Mouse (Mus musculus) ES-E14 (cell line): ENCODE measurements around the gene Gtpbp4. TPM values are rescaled to one million over a fixed set of nuclear protein-coding genes. Genes with fewer than 3 reads are reported as not detected.

ENCODE experiments used
- DNase-seq: peaks from one replicate; pipeline ENCODE4 v3.0.0-alpha.2; 2013; ENCODE audit warnings: low read depth, low spot score
- H3K27ac ChIP-seq: 2 replicates; pipeline ENCODE4 v1.5.1; 2012; ENCODE audit warnings: low read depth, mild to moderate bottlenecking, low read length, moderate library complexity, mixed read lengths; ENCODE audit not compliant: poor library complexity, insufficient read depth, severe bottlenecking
- H3K36me3 ChIP-seq: 2 replicates; pipeline ENCODE4 v1.6.1; 2012; ENCODE audit warnings: mild to moderate bottlenecking, low read length, moderate library complexity, mixed read lengths; ENCODE audit not compliant: control insufficient read depth, poor library complexity, insufficient read depth, severe bottlenecking
- H3K4me1 ChIP-seq, 2 experiments: fragments of 150-350 bp in 1 of 2; sonication (generic) in 1 of 2; 2 replicates each; pipeline ENCODE4 v1.6.1; 2012; ENCODE audit warnings: low read length in 2 of 2, mild to moderate bottlenecking in 1 of 2, mixed read lengths in 1 of 2; ENCODE audit not compliant: control insufficient read depth in 2 of 2, insufficient read depth in 2 of 2, poor library complexity in 1 of 2
- H3K4me3 ChIP-seq, 2 experiments: fragments of 150-350 bp in 1 of 2; sonication (generic) in 1 of 2; 2 replicates each; pipeline ENCODE4 v1.5.1; 2012; ENCODE audit warnings: low read length in 2 of 2, low read depth in 1 of 2, mild to moderate bottlenecking in 1 of 2, mixed read lengths in 1 of 2; ENCODE audit not compliant: insufficient read depth in 1 of 2, poor library complexity in 1 of 2, severe bottlenecking in 1 of 2
- H3K9ac ChIP-seq: 2 replicates; pipeline ENCODE4 v1.6.1; 2012; ENCODE audit warnings: low read depth, mild to moderate bottlenecking, low read length, mixed read lengths; ENCODE audit not compliant: poor library complexity, insufficient read depth, severe bottlenecking
- H3K9me3 ChIP-seq: fragments of 150-350 bp; sonication (generic); 2 replicates; pipeline ENCODE4 v1.6.1; 2012; ENCODE audit warnings: low read depth, mild to moderate bottlenecking, low read length; ENCODE audit not compliant: control insufficient read depth, insufficient read depth
- CHD2 ChIP-seq: IDR thresholded peaks from 2 replicates; pipeline ENCODE4 v1.6.1; 2014; ENCODE audit warnings: mild to moderate bottlenecking, low read depth, low read length, inconsistent platforms
- HCFC1 ChIP-seq: IDR thresholded peaks from 2 replicates; pipeline ENCODE4 v1.6.1; 2012; ENCODE audit warnings: low read length, inconsistent platforms, borderline replicate concordance; ENCODE audit not compliant: insufficient read depth
- MAFK ChIP-seq: IDR thresholded peaks from 2 replicates; pipeline ENCODE4 v1.6.1; 2014; ENCODE audit warnings: mild to moderate bottlenecking, low read depth, low read length, inconsistent platforms; ENCODE audit not compliant: insufficient read depth
- ZC3H11A ChIP-seq: IDR thresholded peaks from 2 replicates; pipeline ENCODE4 v1.6.1; 2012; ENCODE audit warnings: low read depth, mild to moderate bottlenecking, inconsistent platforms, low read length, borderline replicate concordance
- ZNF384 ChIP-seq: IDR thresholded peaks from 2 replicates; pipeline ENCODE4 v1.6.1; 2012; ENCODE audit warnings: low read depth, low read length, inconsistent platforms
- in situ Hi-C, 2 experiments: fragments of 600-800 bp; cut with MboI; formaldehyde crosslinking; loops; one replicate each; pipeline ENCODE4 v1.15.1; 2025; ENCODE audit warnings: low sequenced_read_pairs in 2 of 2, inconsistent platforms in 1 of 2; ENCODE audit not compliant: unreplicated experiment in 2 of 2
- total RNA-seq: library from RNA; depleted of rRNA; stranded (reverse); fragments of 300-350 nt; gene quantifications from 2 replicates; pipeline ENCODE4 v1.2.3, GENCODE M21; 2012

The Gtpbp4 gene
- total RNA-seq, 1 experiment: 119 TPM

- Histone ChIP-seq H3K4me1 (peaks cover 0 to 2% of the 10 kb centered on the region in 2 experiments; a peak in 2 of 4 replicates), H3K27ac (peak overlapping the region; percentile 83), H3K9me3 (no peaks in the 10 kb centered on the region), H3K4me3 (peak overlapping the region; percentile 94 to 98), H3K36me3 (peaks cover 8% of the 10 kb centered on the region), H3K9ac (peak overlapping the region; percentile 99)
- TF ChIP-seq ZC3H11A (no peak), MAFK (no peak), HCFC1 (no peak), ZNF384 (no peak), CHD2 (no peak)
- DNase-seq: peak; percentile 40
- in situ Hi-C loops: no loop called here
Measured at GRCm38 (mm10) chr13:8995159-8995989, 509 bp downstream of the Gtpbp4 start.

DNA sequence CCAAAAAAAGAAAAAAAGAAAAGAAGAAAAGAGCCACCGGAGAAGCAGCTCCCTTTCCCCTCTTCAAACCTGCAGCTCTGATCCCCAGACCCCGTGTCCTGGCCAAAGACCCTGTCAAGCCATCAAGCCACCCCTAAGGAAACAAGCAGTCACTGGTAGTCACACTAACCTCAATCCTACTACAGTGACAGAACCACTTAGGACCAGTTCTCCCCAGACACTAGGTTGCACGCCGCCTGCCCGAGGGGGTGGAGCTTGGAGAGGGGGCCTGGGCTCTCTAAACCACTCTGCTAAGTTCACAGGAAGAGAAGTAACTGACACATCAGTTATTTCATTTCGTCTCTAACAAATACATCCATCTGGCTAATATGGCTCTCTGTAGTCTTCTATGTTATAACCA lies 3.7 kb downstream of the Gtpbp4 start:
- Histone ChIP-seq H3K36me3 (peaks cover 23% of the 10 kb centered on the region), H3K9me3 (no peaks in the 10 kb centered on the region), H3K27ac (no peak overlapping the region), H3K4me1 (peaks cover 0 to 2% of the 10 kb centered on the region in 2 experiments; a peak in 2 of 4 replicates), H3K4me3 (no peak overlapping the region), H3K9ac (no peak overlapping the region)
- no peak for DNase-seq
- TF ChIP-seq MAFK (no peak), HCFC1 (no peak), ZC3H11A (no peak), CHD2 (no peak), ZNF384 (no peak)
- in situ Hi-C loops: no loop called here

DNA sequence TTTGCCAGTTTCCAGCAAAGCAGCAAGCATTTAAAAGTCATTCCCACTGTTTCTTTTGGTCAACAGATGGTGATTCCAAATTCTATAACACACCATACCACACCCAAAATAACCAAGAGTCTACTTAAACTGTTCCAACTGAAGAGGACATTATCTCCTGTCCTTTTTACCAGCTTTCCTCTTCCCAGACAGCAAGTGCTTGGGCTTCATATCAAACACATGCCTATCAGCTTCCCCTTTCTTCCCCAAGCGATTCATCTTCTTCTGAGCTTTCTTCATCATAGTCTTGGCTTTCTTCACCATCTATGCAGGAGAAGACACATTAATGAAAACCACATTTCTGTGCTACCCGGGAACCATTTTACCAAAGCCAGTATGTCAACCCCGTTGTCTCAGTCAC lies 22.9 kb downstream of the Gtpbp4 start:
- in situ Hi-C loops: no loop called here
- H3K36me3 ChIP-seq: peaks cover 52% of the 10 kb centered on the region

GRCm38 (mm10) chr13:8972369-8972768 lies 23.5 kb downstream of the Gtpbp4 start:
- in situ Hi-C loops: no loop called here
- DNase-seq: no peak
- Histone ChIP-seq H3K9me3 (no peaks in the 10 kb centered on the region), H3K27ac (no peak overlapping the region), H3K36me3 (peaks cover 51% of the 10 kb centered on the region), H3K4me1 (no peaks in the 10 kb centered on the region), H3K4me3 (no peak overlapping the region), H3K9ac (no peak overlapping the region)
- no peak for TF ChIP-seq CHD2
- no peak for TF ChIP-seq HCFC1
- TF ChIP-seq ZC3H11A: no peak
- no peak for TF ChIP-seq MAFK
- no peak for TF ChIP-seq ZNF384

More for the DNA sequence above, 22.9 kb downstream of the Gtpbp4 start:
- Histone ChIP-seq H3K9me3 (no peaks in the 10 kb centered on the region), H3K27ac (no peak overlapping the region), H3K4me1 (no peaks in the 10 kb centered on the region), H3K9ac (no peak overlapping the region), H3K4me3 (no peak overlapping the region)
- no peak for TF ChIP-seq MAFK
- no peak for TF ChIP-seq ZNF384
- TF ChIP-seq HCFC1: no peak
- no peak for TF ChIP-seq ZC3H11A
- TF ChIP-seq CHD2: no peak
- no peak for DNase-seq
